Mouse (Mus musculus) heart, embryonic 16.5 days (tissue): ENCODE data around the gene Actbl2. TPM values are rescaled to one million over a fixed set of nuclear protein-coding genes. Genes with fewer than 3 reads are reported as not detected.

Experiments used
- ATAC-seq: fragments of 200-750 bp; cut with Nextera tagmentation; replicated peaks from 2 replicates; pipeline ENCODE4 v1.8.0; 2017; ENCODE audit warnings: moderate number of reproducible peaks; ENCODE audit not compliant: insufficient read depth, low FRiP score; ENCODE audit errors: extremely low read depth
- H3K27ac ChIP-seq: fragments of 300-500 bp; sonication (generic); 2 replicates; pipeline ENCODE4 v1.5.1; 2014; ENCODE audit warnings: mild to moderate bottlenecking, low read length, control low read depth, moderate library complexity
- H3K27me3 ChIP-seq: fragments of 300-500 bp; sonication (generic); 2 replicates; pipeline ENCODE4 v1.6.1; 2014; ENCODE audit warnings: low read length, mixed read lengths; ENCODE audit not compliant: control insufficient read depth, insufficient read depth
- H3K36me3 ChIP-seq: fragments of 300-500 bp; sonication (generic); 2 replicates; pipeline ENCODE4 v1.6.1; 2014; ENCODE audit not compliant: control insufficient read depth, insufficient read depth
- H3K4me1 ChIP-seq: fragments of 300-500 bp; sonication (generic); 2 replicates; pipeline ENCODE4 v1.6.1; 2014; ENCODE audit warnings: low read length, mixed read lengths; ENCODE audit not compliant: control insufficient read depth, insufficient read depth
- H3K4me2 ChIP-seq: fragments of 300-500 bp; sonication (generic); 2 replicates; pipeline ENCODE4 v1.6.1; 2014; ENCODE audit warnings: low read depth, mild to moderate bottlenecking, control low read depth, low read length
- H3K4me3 ChIP-seq: fragments of 300-500 bp; sonication (generic); 2 replicates; pipeline ENCODE4 v1.5.1; 2014; ENCODE audit warnings: mild to moderate bottlenecking, control low read depth, low read length
- H3K9ac ChIP-seq: fragments of 300-500 bp; sonication (generic); 2 replicates; pipeline ENCODE4 v1.6.1; 2014; ENCODE audit warnings: low read length, control low read depth
- H3K9me3 ChIP-seq: fragments of 300-500 bp; sonication (generic); replicated peaks from 2 replicates; pipeline ENCODE4 v1.6.1; 2016; ENCODE audit warnings: low read length; ENCODE audit not compliant: control insufficient read depth
- WGBS: fragments of 180-500 bp; shearing (Covaris S2); extraction: QIAGEN DNeasy Blood & Tissue Kit; methylation state at CpG from one replicate; pipeline ENCODE4 v1.1.7; 2014; 5-methylcytosine and 5-hydroxymethylcytosine counted together
- polyA plus RNA-seq: library from polyadenylated mRNA; unstranded; fragments of >200 nt; fragmentation: Nextera tagmentation; extraction: Ambion mirVana; gene quantifications from 2 replicates; pipeline ENCODE4 v1.2.1, GENCODE M21; 2015

Gene Actbl2
- polyA plus RNA-seq, 1 experiment from 2014 or later = not detected

DNA sequence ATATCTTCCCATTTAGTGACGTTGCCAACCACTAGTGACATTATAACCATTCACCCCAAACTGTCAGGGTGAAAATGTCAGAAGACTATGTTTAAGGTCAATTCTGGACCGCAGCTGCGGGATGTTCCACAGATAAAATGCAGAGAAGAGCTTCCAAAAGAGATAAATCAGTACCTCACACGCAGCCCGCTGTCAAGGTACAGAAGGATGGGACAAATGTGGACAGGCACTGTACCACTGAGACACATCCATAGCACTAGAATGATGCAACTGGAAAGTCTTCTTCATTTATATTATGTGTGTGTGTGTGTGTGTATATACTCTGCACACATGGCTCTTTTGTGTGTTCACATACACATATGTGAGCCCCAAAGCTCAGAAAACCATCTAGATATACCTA is 49.9 kb downstream of the Actbl2 start:
- 77% methylated on average over 5 of the region's 5 CpGs for WGBS
- H3K4me1 ChIP-seq = peaks cover 8% of the 10 kb centered on the region
- no peak for ATAC-seq
- H3K9me3 ChIP-seq = no peaks in the 10 kb centered on the region
- no peak overlapping the region for H3K9ac ChIP-seq
- H3K4me2 ChIP-seq = no peak overlapping the region
- H3K4me3 ChIP-seq = no peak overlapping the region
- H3K27me3 ChIP-seq = no peaks in the 10 kb centered on the region
- H3K36me3 ChIP-seq = no peaks in the 10 kb centered on the region
- no peak overlapping the region for H3K27ac ChIP-seq

Other genes with a start within 250 kb of the Actbl2 start
- 51.9 and 58.3 TPM in 2 replicates for gene Gpbp1, start 235.1 kb downstream of the Actbl2 start, polyA plus RNA-seq